Mouse (Mus musculus) megakaryocyte, embryonic 14.5 days (primary cell): ENCODE data around the gene Klhl32.

Source experiments
- FLI1 ChIP-seq: IDR thresholded peaks from 2 replicates; pipeline ENCODE4 v1.6.1; 2012; ENCODE audit warnings: low read length, inconsistent platforms, mixed read lengths
- GATA1 ChIP-seq: IDR thresholded peaks from 3 replicates; pipeline ENCODE4 v1.6.1; 2012; ENCODE audit warnings: mixed read lengths, low read length, inconsistent platforms, borderline replicate concordance

DNA sequence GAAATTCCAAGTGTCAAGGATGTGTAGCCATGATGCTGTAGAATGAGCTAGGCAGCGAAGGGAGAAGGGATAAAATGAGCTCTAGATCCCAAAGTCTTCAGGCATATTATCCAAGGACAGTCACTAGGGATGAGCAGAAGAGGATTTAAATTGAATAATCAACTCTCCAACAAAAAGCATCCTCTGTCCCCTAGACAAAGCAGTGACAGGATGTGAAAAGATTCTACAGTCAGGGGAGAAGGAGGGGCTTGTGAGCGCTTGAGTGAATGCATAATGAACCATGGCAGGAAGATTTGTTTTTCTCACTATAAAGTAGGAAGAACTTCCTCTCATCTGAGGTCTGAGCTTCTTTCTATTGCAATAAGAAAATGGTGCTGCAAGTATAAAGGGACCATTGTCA, 170.8 kb downstream of the Klhl32 start:
- TF ChIP-seq FLI1 (no peak), GATA1 (no peak)
